Mouse (Mus musculus) layer of hippocampus, postnatal 25 days (tissue): ENCODE measurements at regions not wholly inside any gene's neighbourhood (a gene's known extent, or its start where the extent isn't known, plus 50 kb on each side); places are given as distances from the start of the nearest gene placed in this dataset.

Experiments used
- DNase-seq, 2 experiments: peaks; one replicate each; pipeline ENCODE4 v3.0.0; 2022; ENCODE audit warnings: mixed read lengths in 2 of 2, low spot score in 1 of 2; ENCODE audit errors: extremely low spot score in 1 of 2

DNA sequence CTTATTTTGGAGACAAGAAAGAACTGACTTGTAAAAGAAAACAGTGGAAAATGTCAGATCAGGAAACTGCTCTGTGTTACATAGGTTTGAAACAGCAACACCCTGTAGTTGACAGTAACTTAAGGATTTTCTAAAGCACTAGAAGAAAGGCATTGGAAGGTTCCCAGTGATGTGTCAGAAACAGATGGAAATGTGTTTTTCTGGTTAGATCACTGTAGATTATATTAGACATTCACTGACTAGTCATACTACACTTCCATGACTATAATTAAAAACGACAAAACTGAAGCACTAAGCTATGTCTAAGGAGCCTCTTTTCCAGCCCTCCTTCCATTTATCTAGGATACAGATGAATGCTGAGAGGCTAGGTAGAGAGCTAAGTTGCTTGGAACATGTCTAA is 59.1 kb upstream of the Apob start:
- no peak for DNase-seq

DNA sequence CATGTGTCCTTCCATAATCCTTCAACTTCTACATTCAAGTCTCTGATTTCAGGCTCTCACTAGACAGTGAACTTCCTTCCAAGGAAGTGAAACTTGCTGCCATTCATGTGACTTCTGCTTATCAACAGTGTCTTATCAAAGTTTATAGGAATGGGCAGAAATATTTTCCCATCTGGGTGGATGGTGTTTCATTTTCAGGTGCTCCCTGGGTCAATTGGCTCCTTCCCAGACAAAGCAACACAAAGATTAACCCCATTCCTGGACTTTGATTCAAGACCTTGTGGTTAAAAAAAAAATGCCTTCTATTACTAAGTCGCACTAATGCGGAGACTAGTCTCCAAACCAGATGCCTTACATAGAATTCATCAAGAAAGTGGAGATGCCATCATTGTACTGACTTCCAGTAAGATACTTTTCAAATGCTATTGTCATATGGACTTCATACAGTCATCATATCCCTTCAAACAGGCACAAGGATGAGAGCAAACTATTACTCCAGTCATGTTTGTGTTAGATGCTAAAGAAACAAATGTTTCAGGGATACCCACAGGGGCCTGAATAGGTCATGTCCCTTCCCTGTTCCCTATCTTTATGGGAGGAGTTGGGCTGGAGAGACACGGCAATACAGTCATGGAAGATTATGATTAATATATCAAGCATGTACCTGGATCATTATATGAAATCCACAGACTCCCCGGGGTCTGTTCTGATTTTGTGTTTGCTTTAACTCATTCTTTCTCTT is 58.3 kb upstream of the Apob start:
- DNase-seq: no peak

DNA sequence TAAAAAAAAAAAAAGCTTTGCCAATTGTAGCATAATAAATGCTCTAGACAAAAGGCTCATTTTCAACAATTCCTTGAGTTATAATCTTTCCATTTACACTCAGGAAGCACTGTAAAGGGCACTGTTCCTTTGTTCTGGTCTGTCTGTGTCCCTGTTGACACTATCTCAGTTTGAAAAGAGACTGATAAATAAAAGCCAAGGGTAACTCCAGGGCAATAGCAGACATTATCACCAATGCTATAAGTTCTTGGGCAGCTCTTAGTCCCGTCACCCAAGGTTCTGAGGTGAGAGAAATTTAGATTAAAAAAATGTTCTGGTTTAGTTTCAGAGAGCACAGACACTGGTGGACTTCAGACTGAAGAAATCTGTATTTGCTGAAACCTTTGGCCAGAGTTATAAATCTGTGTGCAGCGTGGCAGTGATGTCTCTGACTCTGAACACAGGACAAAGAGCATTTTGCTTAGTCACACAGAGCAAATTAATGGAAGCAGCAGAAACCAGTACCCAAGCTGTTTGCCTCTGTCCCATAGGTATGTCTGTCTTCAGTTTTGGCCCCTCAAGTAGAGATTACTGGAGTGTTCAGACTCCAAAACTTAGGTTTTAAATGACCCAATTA is 57.6 kb upstream of the Apob start:
- no peak for DNase-seq

DNA sequence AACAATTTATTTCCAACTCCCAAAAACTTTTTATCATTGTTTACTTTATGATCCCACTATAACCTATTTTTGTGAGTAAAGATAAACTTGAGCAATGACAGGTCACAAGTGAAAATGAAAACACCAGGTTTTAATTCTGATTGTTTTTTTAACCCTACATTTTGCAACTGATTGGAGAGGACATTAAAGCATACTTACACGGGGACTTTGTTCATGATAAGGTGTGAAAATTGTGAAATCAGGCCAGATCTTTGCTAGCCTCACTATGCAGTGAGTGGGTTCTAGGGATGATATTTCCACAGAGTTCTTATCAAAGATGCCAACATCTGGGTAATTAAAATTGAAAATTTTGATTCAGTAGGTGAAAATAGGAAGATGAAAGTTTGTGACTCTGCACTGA is 56.6 kb upstream of the Apob start:
- no peak for DNase-seq
